Mouse (Mus musculus) kidney, embryonic 14.5 days (tissue): ENCODE measurements around the gene Mcat. TPM values are rescaled to one million over a fixed set of nuclear protein-coding genes. Genes with fewer than 3 reads are reported as not detected.
A peak's percentile ranks its signal among the peaks of the same experiment; 100 is the strongest.

ENCODE experiments used
- ATAC-seq: fragments of 200-750 bp; cut with Nextera tagmentation; 2 replicates; pipeline ENCODE4 v1.8.0; 2017; ENCODE audit warnings: moderate number of reproducible peaks, mild to moderate bottlenecking, moderate TSS enrichment, moderate library complexity; ENCODE audit not compliant: low FRiP score, low TSS enrichment
- H3K27ac ChIP-seq: fragments of 300-500 bp; sonication (generic); 2 replicates; pipeline ENCODE4 v1.5.1; 2014; ENCODE audit warnings: low read depth, mild to moderate bottlenecking, low read length, moderate library complexity, mixed read lengths
- H3K27me3 ChIP-seq: fragments of 300-500 bp; sonication (generic); 2 replicates; pipeline ENCODE4 v1.6.1; 2014; ENCODE audit warnings: mild to moderate bottlenecking, low read length; ENCODE audit not compliant: control insufficient read depth, insufficient read depth
- H3K36me3 ChIP-seq: fragments of 300-500 bp; sonication (generic); 2 replicates; pipeline ENCODE4 v1.6.1; 2014; ENCODE audit warnings: low read length, mixed read lengths; ENCODE audit not compliant: control insufficient read depth, insufficient read depth
- H3K4me1 ChIP-seq: fragments of 300-500 bp; sonication (generic); 2 replicates; pipeline ENCODE4 v1.6.1; 2014; ENCODE audit warnings: low read length, mixed read lengths; ENCODE audit not compliant: control insufficient read depth, insufficient read depth
- H3K4me2 ChIP-seq: fragments of 300-500 bp; sonication (generic); replicated peaks from 2 replicates; pipeline ENCODE4 v1.6.1; 2014; ENCODE audit warnings: low read depth, mild to moderate bottlenecking, low read length
- H3K4me3 ChIP-seq: fragments of 300-500 bp; sonication (generic); 2 replicates; pipeline ENCODE4 v1.5.1; 2014; ENCODE audit warnings: mild to moderate bottlenecking, low read length
- H3K9ac ChIP-seq: fragments of 300-500 bp; sonication (generic); 2 replicates; pipeline ENCODE4 v1.6.1; 2014; ENCODE audit warnings: low read depth, mild to moderate bottlenecking, low read length, moderate library complexity
- H3K9me3 ChIP-seq: fragments of 300-500 bp; sonication (generic); 2 replicates; pipeline ENCODE4 v1.6.1; 2016; ENCODE audit warnings: low read length; ENCODE audit not compliant: control insufficient read depth
- WGBS: fragments of 180-500 bp; shearing (Covaris S2); extraction: QIAGEN DNeasy Blood & Tissue Kit; methylation state at CpG from one replicate; pipeline ENCODE4 v1.1.7; 2014; 5-methylcytosine and 5-hydroxymethylcytosine counted together
- polyA plus RNA-seq: library from polyadenylated mRNA; unstranded; fragments of >200 nt; fragmentation: Nextera tagmentation; extraction: Ambion mirVana; gene quantifications from 2 replicates; pipeline ENCODE4 v1.2.1, GENCODE M21; 2014

Mcat gene
- polyA plus RNA-seq, 1 experiment from 2014 or later = 43.7 TPM

- 1% methylated on average over 44 of the region's 45 CpGs for WGBS
- H3K4me3 ChIP-seq = peak within 1 kb of the TSS; percentile 49
- no peaks in the 10 kb centered on the region for H3K36me3 ChIP-seq
- peak within 1 kb of the TSS; percentile 84 for H3K4me2 ChIP-seq
- H3K9ac ChIP-seq = peak within 1 kb of the TSS; percentile 51
- peaks cover 30% of the 10 kb centered on the region for H3K4me1 ChIP-seq
- ATAC-seq = peak; percentile 71
- H3K27me3 ChIP-seq = peaks cover 27% of the 10 kb centered on the region
- H3K9me3 ChIP-seq = no peaks in the 10 kb centered on the region
- H3K27ac ChIP-seq = no peak within 1 kb of the TSS
Observed at GRCm38 (mm10) chr15:83526424-83527091, 37.0 kb downstream of the Mcat start, which contains the start of gene Bik. Gene Bik, plus strand, starts transcription at chr15:83526862.

DNA sequence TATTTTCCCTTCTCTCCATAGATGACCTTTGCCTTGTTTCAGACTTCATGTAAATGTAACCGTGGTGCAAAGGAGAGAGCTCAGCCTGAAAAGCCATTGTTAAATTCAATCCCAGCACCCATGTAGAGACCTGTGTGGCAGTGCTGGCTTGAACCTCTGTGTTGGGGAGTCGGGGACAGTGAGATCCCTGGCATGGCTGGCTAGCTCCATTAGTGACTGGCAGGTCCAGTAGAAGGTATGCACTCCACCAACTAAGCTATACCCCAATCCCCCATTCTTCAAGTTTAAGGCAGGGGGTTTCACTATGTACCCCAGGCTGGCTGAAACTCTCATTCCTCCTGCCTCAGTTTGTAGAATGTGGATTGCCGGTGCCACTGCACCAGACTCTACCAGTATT lies 39.3 kb downstream of the Mcat start:
- Histone ChIP-seq H3K27ac (no peak overlapping the region), H3K4me3 (no peak overlapping the region), H3K4me1 (peaks cover 20% of the 10 kb centered on the region), H3K27me3 (peaks cover 27% of the 10 kb centered on the region), H3K9ac (no peak overlapping the region), H3K4me2 (no peak overlapping the region), H3K36me3 (no peaks in the 10 kb centered on the region), H3K9me3 (no peaks in the 10 kb centered on the region)
- no peak for ATAC-seq
- 86% methylated on average over 3 of the region's 3 CpGs for WGBS

DNA sequence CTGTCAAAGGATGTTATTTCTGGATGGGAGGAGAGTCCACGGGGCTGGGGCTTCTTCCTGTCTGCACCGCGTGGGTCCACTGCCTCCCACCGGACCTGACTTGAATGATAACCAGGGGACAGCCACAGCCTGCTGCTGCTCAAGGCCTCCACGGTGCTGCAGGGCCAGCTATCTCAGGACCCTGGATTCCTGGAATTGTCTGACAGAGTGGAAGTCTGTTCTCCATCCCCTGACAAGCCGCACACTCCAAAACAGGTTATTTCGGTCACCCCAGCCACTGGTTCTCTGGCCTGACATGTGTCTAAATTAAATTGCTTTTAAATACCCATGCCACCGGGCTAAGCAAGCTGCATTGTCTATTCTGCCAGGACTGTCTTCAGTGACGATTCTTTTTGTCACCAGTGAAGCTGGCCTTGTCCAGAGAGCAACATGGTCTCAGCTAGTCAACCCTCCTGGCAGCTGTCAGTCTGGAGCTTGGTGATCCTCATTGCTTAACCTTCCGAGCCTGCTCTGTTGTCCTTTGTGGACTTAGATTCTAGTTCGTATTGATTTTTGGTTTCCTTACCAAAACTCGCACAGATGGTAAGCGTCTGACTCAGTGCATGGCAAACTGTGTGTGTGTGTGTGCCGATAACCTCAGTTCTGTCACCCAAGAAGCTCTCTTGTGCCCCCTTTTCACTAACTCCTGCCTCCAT lies 39.8 kb downstream of the Mcat start:
- ATAC-seq = no peak
- peaks cover 17% of the 10 kb centered on the region for H3K4me1 ChIP-seq
- H3K27me3 ChIP-seq = peaks cover 27% of the 10 kb centered on the region
- H3K4me2 ChIP-seq = no peak overlapping the region
- no peak overlapping the region for H3K27ac ChIP-seq
- WGBS = 62% methylated on average over 14 of the region's 14 CpGs
- no peaks in the 10 kb centered on the region for H3K9me3 ChIP-seq
- no peak overlapping the region for H3K9ac ChIP-seq
- H3K36me3 ChIP-seq = no peaks in the 10 kb centered on the region
- H3K4me3 ChIP-seq = no peak overlapping the region

DNA sequence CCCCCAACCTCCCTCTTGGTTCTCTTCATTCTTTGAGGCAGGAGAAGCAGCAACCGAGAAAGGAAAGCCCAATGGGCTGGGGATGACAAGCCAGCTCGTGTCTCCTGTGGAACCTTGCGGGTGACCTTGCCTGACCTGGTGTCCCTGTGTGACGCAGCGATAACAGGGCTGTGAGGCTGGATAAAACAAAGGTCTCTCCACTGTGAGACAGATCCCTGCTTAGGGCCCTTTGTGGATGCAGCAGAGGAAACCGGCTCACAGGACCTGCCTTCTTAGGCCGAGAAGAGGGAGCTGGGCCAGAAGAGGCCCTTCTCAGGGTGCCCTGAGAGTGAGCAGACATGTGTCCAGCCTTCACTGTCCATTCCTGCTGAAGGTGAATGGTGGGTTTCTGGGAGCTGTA lies 40.4 kb downstream of the Mcat start:
- H3K9ac ChIP-seq = no peak overlapping the region
- H3K9me3 ChIP-seq = no peaks in the 10 kb centered on the region
- peaks cover 23% of the 10 kb centered on the region for H3K4me1 ChIP-seq
- H3K36me3 ChIP-seq = no peaks in the 10 kb centered on the region
- no peak overlapping the region; the same call in 1 of the 2 replicates for H3K4me2 ChIP-seq
- no peak for ATAC-seq
- WGBS = 34% methylated on average over 7 of the region's 7 CpGs
- H3K27me3 ChIP-seq = peaks cover 25% of the 10 kb centered on the region
- no peak overlapping the region for H3K4me3 ChIP-seq
- H3K27ac ChIP-seq = no peak overlapping the region

DNA sequence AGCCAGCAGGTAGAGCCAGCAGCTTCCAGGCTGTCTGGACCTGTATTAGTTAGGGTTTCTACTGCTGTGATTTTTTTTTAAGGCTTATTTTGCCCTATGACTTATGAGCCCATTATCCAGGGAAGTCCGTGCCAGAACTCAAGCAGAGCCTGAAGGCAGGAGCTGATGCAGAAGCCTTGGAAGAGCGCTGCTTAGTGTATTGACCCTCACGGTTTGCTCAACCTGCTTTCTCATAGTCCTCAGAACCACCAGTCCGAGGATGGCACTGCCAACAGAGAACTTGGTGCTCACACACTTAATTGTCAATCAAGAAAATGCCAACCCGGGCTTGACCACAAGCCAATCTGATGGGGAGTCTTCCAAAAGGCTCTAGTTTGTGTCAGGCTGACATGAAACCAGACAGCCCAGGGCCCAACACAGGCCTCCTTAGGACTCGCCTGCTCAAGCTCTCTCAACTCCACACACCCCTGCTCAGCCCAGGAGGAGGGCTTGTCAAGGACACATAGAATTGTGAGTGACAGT lies 42.7 kb downstream of the Mcat start:
- Histone ChIP-seq H3K27ac (no peak overlapping the region), H3K4me3 (no peak overlapping the region), H3K9me3 (no peaks in the 10 kb centered on the region), H3K4me1 (peaks cover 12% of the 10 kb centered on the region), H3K36me3 (no peaks in the 10 kb centered on the region), H3K9ac (no peak overlapping the region), H3K4me2 (no peak overlapping the region), H3K27me3 (peaks cover 3% of the 10 kb centered on the region)
- ATAC-seq = no peak
- WGBS = 88% methylated on average over 6 of the region's 6 CpGs

- Histone ChIP-seq H3K27ac (no peak overlapping the region), H3K4me2 (no peak overlapping the region), H3K9ac (0 out of 2 replicates have a peak overlapping the region, but pooled peaks have one; percentile 25), H3K27me3 (no peaks in the 10 kb centered on the region), H3K9me3 (no peaks in the 10 kb centered on the region), H3K36me3 (no peaks in the 10 kb centered on the region), H3K4me1 (peaks cover 8% of the 10 kb centered on the region; the same call in 1 of the 2 replicates), H3K4me3 (no peak overlapping the region)
- peak; percentile 77 for ATAC-seq
- 29% methylated on average over 20 of the region's 20 CpGs for WGBS
Observed at GRCm38 (mm10) chr15:83518215-83519048, 45.2 kb downstream of the Mcat start.

DNA sequence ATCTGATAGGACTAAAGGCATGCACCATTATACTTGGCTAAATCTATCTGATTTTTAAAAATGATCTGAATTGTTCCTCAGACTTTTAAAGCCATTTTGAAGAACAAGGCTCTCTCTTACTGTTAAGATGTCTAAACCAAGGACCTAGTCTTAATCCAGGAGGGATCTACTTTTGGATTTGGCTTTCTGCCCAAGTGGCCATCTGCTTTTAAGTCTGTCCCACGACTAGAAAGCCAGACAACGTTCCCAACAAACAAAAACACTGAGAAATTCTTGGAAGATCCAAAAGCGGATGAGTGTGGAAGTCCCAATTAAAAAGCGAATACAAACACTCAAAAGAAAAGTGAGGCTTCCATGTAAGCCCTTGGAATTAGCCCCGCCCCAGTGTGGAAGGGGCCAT lies 48.6 kb downstream of the Mcat start:
- no peak overlapping the region for H3K4me2 ChIP-seq
- 0 out of 2 replicates have a peak, but pooled peaks cover 7% of the 10 kb centered on the region for H3K4me1 ChIP-seq
- H3K27ac ChIP-seq = no peak overlapping the region
- no peaks in the 10 kb centered on the region for H3K27me3 ChIP-seq
- H3K36me3 ChIP-seq = no peaks in the 10 kb centered on the region
- WGBS = 76% methylated on average over 5 of the region's 5 CpGs
- no peak overlapping the region for H3K4me3 ChIP-seq
- H3K9me3 ChIP-seq = no peaks in the 10 kb centered on the region
- no peak for ATAC-seq
- no peak overlapping the region for H3K9ac ChIP-seq

DNA sequence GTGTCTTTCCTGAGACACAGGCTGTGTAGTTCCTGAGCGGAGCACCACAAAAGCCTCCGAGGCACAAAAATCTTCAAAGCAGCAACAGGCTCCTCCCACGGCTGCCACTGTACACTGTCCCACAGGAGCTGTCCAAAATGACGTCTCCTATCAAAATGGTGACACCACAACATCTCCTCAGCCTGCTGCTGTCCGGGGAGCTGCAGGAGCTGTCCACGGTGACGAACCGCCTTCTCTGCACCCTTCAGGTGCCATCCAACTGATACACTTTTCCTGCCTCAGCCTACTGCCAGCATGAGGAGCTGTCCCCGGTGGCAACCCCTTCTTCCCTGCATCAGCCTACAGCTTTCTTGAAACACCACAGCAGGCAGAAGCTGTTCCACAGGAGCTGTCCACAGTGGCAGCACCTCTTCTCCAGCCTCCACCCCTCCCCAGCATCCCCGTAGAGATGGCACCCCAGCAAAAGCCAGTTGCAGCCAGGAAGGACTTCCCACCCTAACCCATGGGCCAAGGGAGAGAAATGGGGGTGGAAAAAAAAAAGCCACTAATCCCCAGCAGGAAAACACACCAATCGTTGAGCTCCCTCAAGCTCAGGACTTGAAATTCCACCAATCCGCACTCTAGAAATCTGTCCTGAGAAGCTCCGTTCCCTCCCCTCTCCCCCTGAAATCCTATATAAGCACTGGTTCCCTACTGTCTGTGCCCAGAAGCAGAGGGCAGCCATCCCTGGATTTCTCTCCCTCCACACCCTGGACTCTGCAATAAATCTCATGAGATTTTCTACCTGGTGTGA lies 50.9 kb downstream of the Mcat start:
- H3K4me1 ChIP-seq = 0 out of 2 replicates have a peak, but pooled peaks cover 5% of the 10 kb centered on the region
- H3K4me2 ChIP-seq = no peak overlapping the region
- H3K9me3 ChIP-seq = no peaks in the 10 kb centered on the region
- no peak overlapping the region for H3K27ac ChIP-seq
- H3K9ac ChIP-seq = no peak overlapping the region
- no peaks in the 10 kb centered on the region for H3K36me3 ChIP-seq
- 73% methylated on average over 13 of the region's 13 CpGs for WGBS
- no peak for ATAC-seq
- H3K4me3 ChIP-seq = no peak overlapping the region
- H3K27me3 ChIP-seq = no peaks in the 10 kb centered on the region
